In genomic region chr17:34648141-34648890, GRCm38 (mm10) we compare ENCODE assay signal across 9 mouse cellular contexts. TPM values are rescaled to one million over a fixed set of nuclear protein-coding genes. Genes with fewer than 3 reads are reported as not detected.
A peak's percentile ranks its signal among the peaks of the same experiment; 100 is the strongest.
DNase-seq lines count a peak whose midpoint lies in the region; ATAC-seq and TF ChIP-seq lines count a peak whose summit lies in the region.
"Had no signal": no experiment of that assay in that cellular context is flagged by ENCODE, and none has a peak within 500 bp of the region (broad histone marks: within the 10 kb centered on the region; RNA-seq: fewer than 3 reads in every experiment).

No protein-coding gene starts in this region.

- H3K4me2 ChIP-seq in forebrain, embryonic 16.5 days (ENCODE audit: low read length), result peak overlapping the region; percentile 70
- H3K4me2 ChIP-seq in liver, embryonic 14.5 days (ENCODE audit: low read depth), result peak overlapping the region; percentile 86

- no peak for ATAC-seq in G1E (ENCODE audit: extremely low read depth, insufficient number of reproducible peaks, low FRiP score, poor library complexity, severe bottlenecking)
- no peak for ATAC-seq in forebrain, embryonic 16.5 days
- ATAC-seq in liver, embryonic 14.5 days (ENCODE audit: insufficient read depth), result no peak
- ATAC-seq in granulocyte monocyte progenitor cell, adult 5-6 weeks (replicated peaks; ENCODE audit: poor library complexity, severe bottlenecking), result no peak
- ATAC-seq: CD4-positive, CD25-positive, alpha-beta regulatory T cell, adult 4 months had no signal

- no peaks in the 10 kb centered on the region for H3K9me3 ChIP-seq in G1E (replicated peaks)
- no peaks in the 10 kb centered on the region for H3K9me3 ChIP-seq in forebrain, embryonic 16.5 days (ENCODE audit: control insufficient read depth, low read length)
- no peaks in the 10 kb centered on the region for H3K9me3 ChIP-seq in liver, embryonic 14.5 days (ENCODE audit: control insufficient read depth, low read length)

- H3K36me3 ChIP-seq in G1E (replicated peaks), result peaks cover 64% of the 10 kb centered on the region
- peaks cover 13% of the 10 kb centered on the region for H3K36me3 ChIP-seq in forebrain, embryonic 16.5 days (ENCODE audit: control insufficient read depth, insufficient read depth)
- H3K36me3 ChIP-seq in liver, embryonic 14.5 days (replicated peaks; ENCODE audit: control insufficient read depth, insufficient read depth, low read depth), result peaks cover 2% of the 10 kb centered on the region

- intact Hi-C loops in gastrocnemius, adult 2 months (cut with DNase I), result loop anchor here (10.0 kb wide), 1 partner anchor 186 kb away; the partner anchor contains the start of genes Dxo and Stk19

- H3K9ac ChIP-seq in forebrain, embryonic 16.5 days (replicated peaks; ENCODE audit: low read depth, low read length), result no peak overlapping the region
- H3K9ac ChIP-seq in liver, embryonic 14.5 days (replicated peaks), result no peak overlapping the region

- WGBS in forebrain, embryonic 16.5 days, result 83% methylated on average over 16 of the region's 16 CpGs
- WGBS in liver, embryonic 14.5 days (ENCODE audit: insufficient replicate concordance), result 74% methylated on average over 16 of the region's 16 CpGs

- peaks cover 44% of the 10 kb centered on the region for H3K4me1 ChIP-seq in G1E (ENCODE audit: insufficient read depth, low read depth, low read length)
- H3K4me1 ChIP-seq in forebrain, embryonic 16.5 days (replicated peaks; ENCODE audit: control insufficient read depth, insufficient read depth, low read length), result peaks cover 26% of the 10 kb centered on the region
- peaks cover 13 to 26% of the 10 kb centered on the region in 2 experiments for H3K4me1 ChIP-seq in liver, embryonic 14.5 days (replicated peaks; ENCODE audit: control insufficient read depth in 2 of 2, insufficient read depth in 2 of 2, low read length in 1 of 2)

- TF ChIP-seq CTCF in gastrocnemius, adult 2 months (IDR thresholded peaks at IDR 0.05), result no peak
- TF ChIP-seq CTCF in G1E (IDR thresholded peaks at IDR 0.05; ENCODE audit: low read depth, low read length), result no peak
- TF ChIP-seq CTCF in liver, embryonic 14.5 days (IDR thresholded peaks at IDR 0.05; ENCODE audit: low read depth), result no peak

- TF ChIP-seq EP300 in liver, embryonic 14.5 days (IDR thresholded peaks at IDR 0.05; ENCODE audit: low read depth), result no peak

- H3K27me3 ChIP-seq in G1E (ENCODE audit: insufficient read depth, low read length), result 0 out of 2 replicates have a peak, but pooled peaks cover 3% of the 10 kb centered on the region
- H3K27me3 ChIP-seq in forebrain, embryonic 16.5 days (replicated peaks; ENCODE audit: control insufficient read depth, insufficient read depth, low read length), result no peaks in the 10 kb centered on the region
- no peaks in the 10 kb centered on the region for H3K27me3 ChIP-seq in liver, embryonic 14.5 days (ENCODE audit: control insufficient read depth, insufficient read depth, low read length)

- no peak overlapping the region for H3K27ac ChIP-seq in gastrocnemius, adult 2 months
- H3K27ac ChIP-seq in forebrain, embryonic 16.5 days (ENCODE audit: low read length), result no peak overlapping the region
- no peak overlapping the region for H3K27ac ChIP-seq in liver, embryonic 14.5 days

- DNase-seq in gastrocnemius, adult 2 months, result peak; percentile 16
- DNase-seq in gastrocnemius, adult 8-10 months (ENCODE audit: low spot score in 2 of 2), result no peak
- no peak for DNase-seq in G1E (ENCODE audit: low spot score)
- DNase-seq in liver, embryonic 14.5 days (ENCODE audit: low read depth in 3 of 3, low spot score in 3 of 3), result no peak
- DNase-seq in right cerebral cortex, postnatal 25 days, result no peak
- DNase-seq in thymus, postnatal 10 days (ENCODE audit: low spot score in 2 of 2), result no peak

- peak overlapping the region; percentile 94 for H3K4me3 ChIP-seq in gastrocnemius, adult 2 months
- H3K4me3 ChIP-seq in G1E (ENCODE audit: low read depth, low read length), result peak overlapping the region; percentile 99; the same call in 1 of the 2 replicates
- no peak overlapping the region for H3K4me3 ChIP-seq in forebrain, embryonic 16.5 days (replicated peaks; ENCODE audit: low read length)
- H3K4me3 ChIP-seq in liver, embryonic 14.5 days (ENCODE audit: insufficient read depth in 1 of 2, low read depth in 2 of 2, low read length in 2 of 2), result peak overlapping the region; percentile 12 to 93

RNA-seq across cellular contexts. Expression of gene Atf6b, which starts 1.4 kb away (rescaled TPM):
- 1 to 10 TPM; 7.1 to 9.1 TPM for total RNA-seq in gastrocnemius, adult 2 months (2021)
- 1 to 10 TPM; 5.4 to 7.6 (median 6.3) TPM for total RNA-seq in gastrocnemius, adult 8-10 months (2022)
- total RNA-seq in G1E (2014; fragmentation: Nextera tagmentation) (20.5 and 23.0 TPM in 2 replicates), G1E (2017) (7.8 and 9.2 TPM in 2 replicates)
- polyA plus RNA-seq in G1E (2012), result 89.0 and 103 TPM in 2 replicates
- polyA plus RNA-seq in forebrain, embryonic 16.5 days (2015; fragmentation: Nextera tagmentation; extraction: Ambion mirVana), result 111 and 119 TPM in 2 replicates
- 15.5 and 16.6 TPM in 2 replicates for polyA plus RNA-seq in liver, embryonic 14.5 days (2012; rRNA removed)
- polyA plus RNA-seq in liver, embryonic 14.5 days (2014; fragmentation: Nextera tagmentation; extraction: Ambion mirVana), result 11.3 and 12.6 TPM in 2 replicates
- 38.3 and 42.5 TPM in 2 replicates for total RNA-seq in granulocyte monocyte progenitor cell, adult 5-6 weeks (2014; fragmentation: Nextera tagmentation)
- 31.9 and 44.6 TPM in 2 replicates for total RNA-seq in granulocyte monocyte progenitor cell, adult 5-6 weeks (2017)

RNA-seq across cellular contexts. Expression of gene Fkbpl, which starts 3.8 kb away (rescaled TPM):
- total RNA-seq in gastrocnemius, adult 2 months (2021), result 1 to 10 TPM; 4.5 to 9.3 TPM
- total RNA-seq in gastrocnemius, adult 8-10 months (2022), result 1 to 10 TPM; 5.3 to 9.4 (median 8.9) TPM
- 1.6 and 4.7 TPM in 2 replicates for total RNA-seq in G1E (2014; fragmentation: Nextera tagmentation)
- total RNA-seq in G1E (2017), result 11.9 and 22.1 TPM in 2 replicates
- polyA plus RNA-seq in G1E (2012), result 6.5 and 7.8 TPM in 2 replicates
- 14.6 and 16.7 TPM in 2 replicates for polyA plus RNA-seq in forebrain, embryonic 16.5 days (2015; fragmentation: Nextera tagmentation; extraction: Ambion mirVana)
- 0.47 and 1.6 TPM in 2 replicates for polyA plus RNA-seq in liver, embryonic 14.5 days (2012; rRNA removed)
- 2.9 and 3.2 TPM in 2 replicates for polyA plus RNA-seq in liver, embryonic 14.5 days (2014; fragmentation: Nextera tagmentation; extraction: Ambion mirVana)
- 2.9 and 10.3 TPM in 2 replicates for total RNA-seq in granulocyte monocyte progenitor cell, adult 5-6 weeks (2014; fragmentation: Nextera tagmentation)
- 12.4 and 21.8 TPM in 2 replicates for total RNA-seq in granulocyte monocyte progenitor cell, adult 5-6 weeks (2017)

RNA-seq across cellular contexts. Expression of gene Prrt1, which starts 19.0 kb away (rescaled TPM):
- under 1 TPM; 0.28 to 0.36 TPM for total RNA-seq in gastrocnemius, adult 2 months (2021)
- under 1 TPM in 3 of 4 experiments, not detected in 1; 0.12 to 0.35 (median 0.25) TPM for total RNA-seq in gastrocnemius, adult 8-10 months (2022)
- not detected in 2 replicates for total RNA-seq in G1E (2014; fragmentation: Nextera tagmentation)
- not detected in 2 replicates for total RNA-seq in G1E (2017)
- not detected in 2 replicates for polyA plus RNA-seq in G1E (2012)
- polyA plus RNA-seq in forebrain, embryonic 16.5 days (2015; fragmentation: Nextera tagmentation; extraction: Ambion mirVana), result 5.0 and 10.4 TPM in 2 replicates
- 0.04 and 0.11 TPM in 2 replicates for polyA plus RNA-seq in liver, embryonic 14.5 days (2012; rRNA removed)
- not detected in 2 replicates for polyA plus RNA-seq in liver, embryonic 14.5 days (2014; fragmentation: Nextera tagmentation; extraction: Ambion mirVana)
- total RNA-seq in granulocyte monocyte progenitor cell, adult 5-6 weeks (2014; fragmentation: Nextera tagmentation), result 0.88 TPM in 1 of 2 replicates, not detected in the other
- not detected in 2 replicates for total RNA-seq in granulocyte monocyte progenitor cell, adult 5-6 weeks (2017)

RNA-seq across cellular contexts. Expression of gene Ppt2, which starts 20.0 kb away (rescaled TPM):
- total RNA-seq in gastrocnemius, adult 2 months (2021), result 10 to 100 TPM; 40.5 to 42.2 TPM
- total RNA-seq in gastrocnemius, adult 8-10 months (2022), result 10 to 100 TPM; 38.0 to 40.7 (median 39.9) TPM
- total RNA-seq in G1E (2014; fragmentation: Nextera tagmentation) (17.1 and 25.6 TPM in 2 replicates), G1E (2017) (5.5 and 5.8 TPM in 2 replicates)
- polyA plus RNA-seq in G1E (2012), result 30.8 and 35.1 TPM in 2 replicates
- polyA plus RNA-seq in forebrain, embryonic 16.5 days (2015; fragmentation: Nextera tagmentation; extraction: Ambion mirVana), result 16.2 and 17.7 TPM in 2 replicates
- 10.4 and 11.6 TPM in 2 replicates for polyA plus RNA-seq in liver, embryonic 14.5 days (2012; rRNA removed)
- 10.5 and 12.9 TPM in 2 replicates for polyA plus RNA-seq in liver, embryonic 14.5 days (2014; fragmentation: Nextera tagmentation; extraction: Ambion mirVana)
- total RNA-seq in granulocyte monocyte progenitor cell, adult 5-6 weeks (2014; fragmentation: Nextera tagmentation), result 41.9 and 45.1 TPM in 2 replicates
- total RNA-seq in granulocyte monocyte progenitor cell, adult 5-6 weeks (2017), result 20.4 and 23.3 TPM in 2 replicates

RNA-seq across cellular contexts. Expression of gene Tnxb, which starts 22.0 kb away (rescaled TPM):
- total RNA-seq in gastrocnemius, adult 2 months (2021), result 10 to 100 TPM; 30.7 to 41.6 TPM
- 10 to 100 TPM; 18.1 to 27.4 (median 23.3) TPM for total RNA-seq in gastrocnemius, adult 8-10 months (2022)
- 0.08 TPM in 1 of 2 replicates, not detected in the other for total RNA-seq in G1E (2014; fragmentation: Nextera tagmentation)
- total RNA-seq in G1E (2017), result under 0.01 and 0.06 TPM in 2 replicates
- polyA plus RNA-seq in G1E (2012), result not detected in 2 replicates
- 0.08 and 0.09 TPM in 2 replicates for polyA plus RNA-seq in forebrain, embryonic 16.5 days (2015; fragmentation: Nextera tagmentation; extraction: Ambion mirVana)
- polyA plus RNA-seq in liver, embryonic 14.5 days (2012; rRNA removed), result 0.17 and 0.21 TPM in 2 replicates
- 0.10 and 0.13 TPM in 2 replicates for polyA plus RNA-seq in liver, embryonic 14.5 days (2014; fragmentation: Nextera tagmentation; extraction: Ambion mirVana)
- total RNA-seq in granulocyte monocyte progenitor cell, adult 5-6 weeks (2014; fragmentation: Nextera tagmentation), result not detected in 2 replicates
- total RNA-seq in granulocyte monocyte progenitor cell, adult 5-6 weeks (2017), result not detected in 2 replicates
- polyA plus RNA-seq: CD4-positive, CD25-positive, alpha-beta regulatory T cell, adult 4 months had no signal
